Mouse (Mus musculus) G1E (cell line): ENCODE measurements at regions not wholly inside any gene's neighbourhood (a gene's known extent, or its start where the extent isn't known, plus 50 kb on each side); places are given as distances from the start of the nearest gene placed in this dataset.

Experiments
- ATAC-seq: 2 replicates; pipeline ENCODE4 v1.8.0; 2016; ENCODE audit warnings: mild to moderate bottlenecking; ENCODE audit not compliant: insufficient number of reproducible peaks, poor library complexity, low FRiP score, severe bottlenecking; ENCODE audit errors: extremely low read depth
- DNase-seq: peaks from one replicate; pipeline ENCODE4 v3.0.0; 2012; ENCODE audit warnings: low spot score
- H3K27me3 ChIP-seq: 2 replicates; pipeline ENCODE4 v1.6.1; 2012; ENCODE audit warnings: mild to moderate bottlenecking, low read length, inconsistent platforms; ENCODE audit not compliant: insufficient read depth
- H3K36me3 ChIP-seq: replicated peaks from 2 replicates; pipeline ENCODE3; 2012; ENCODE audit warnings: mild to moderate bottlenecking, inconsistent platforms
- H3K4me1 ChIP-seq: 2 replicates; pipeline ENCODE4 v1.6.1; 2012; ENCODE audit warnings: low read depth, low read length, inconsistent platforms, mixed read lengths; ENCODE audit not compliant: insufficient read depth
- H3K4me3 ChIP-seq: 2 replicates; pipeline ENCODE4 v1.5.1; 2012; ENCODE audit warnings: low read depth, mild to moderate bottlenecking, inconsistent platforms, low read length, moderate library complexity, mixed read lengths
- H3K9me3 ChIP-seq: replicated peaks from 2 replicates; pipeline ENCODE4 v1.6.1; 2012; ENCODE audit warnings: inconsistent platforms
- CTCF ChIP-seq: IDR thresholded peaks from 2 replicates; pipeline ENCODE4 v1.5.1; 2012; ENCODE audit warnings: low read depth, low read length, inconsistent platforms, mixed read lengths
- GATA1 ChIP-seq: IDR thresholded peaks from 2 replicates; pipeline ENCODE4 v1.6.1; 2012; ENCODE audit warnings: borderline replicate concordance, low read length, inconsistent platforms, mixed read lengths
- GATA2 ChIP-seq: IDR thresholded peaks from 2 replicates; pipeline ENCODE4 v1.6.1; 2012; ENCODE audit warnings: low read depth, low read length, inconsistent platforms, borderline replicate concordance
- POLR2AphosphoS5 ChIP-seq: IDR thresholded peaks from 2 replicates; pipeline ENCODE4 v1.6.1; 2012; ENCODE audit warnings: low read depth, low read length, inconsistent platforms; ENCODE audit not compliant: insufficient replicate concordance
- TAL1 ChIP-seq: conservative IDR thresholded peaks from 2 replicates; pipeline ENCODE4 v1.6.1; 2012; ENCODE audit warnings: low read depth, low read length, inconsistent platforms, mixed read lengths

- TF ChIP-seq GATA1: no peak
- no peak for TF ChIP-seq GATA2
- TF ChIP-seq POLR2AphosphoS5: no peak
- TF ChIP-seq TAL1: no peak
- TF ChIP-seq CTCF: no peak
- no peaks in the 10 kb centered on the region for H3K36me3 ChIP-seq
- ATAC-seq (no peak), DNase-seq (no peak)
- 0 out of 2 replicates have a peak, but pooled peaks cover 1% of the 10 kb centered on the region for H3K9me3 ChIP-seq
- no peak overlapping the region for H3K4me3 ChIP-seq
- no peaks in the 10 kb centered on the region for H3K4me1 ChIP-seq
- H3K27me3 ChIP-seq: no peaks in the 10 kb centered on the region
Observed at GRCm38 (mm10) chr9:94441393-94441792, 96.5 kb downstream of the 1190002N15Rik start.

- TF ChIP-seq TAL1: no peak
- TF ChIP-seq GATA1: no peak
- TF ChIP-seq CTCF: no peak
- TF ChIP-seq POLR2AphosphoS5: no peak
- no peak for TF ChIP-seq GATA2
- no peaks in the 10 kb centered on the region for H3K36me3 ChIP-seq
- H3K4me1 ChIP-seq: no peaks in the 10 kb centered on the region
- DNase-seq (no peak), ATAC-seq (no peak)
- H3K4me3 ChIP-seq: no peak overlapping the region
- H3K9me3 ChIP-seq: peaks cover 2% of the 10 kb centered on the region; the same call in 1 of the 2 replicates
- H3K27me3 ChIP-seq: no peaks in the 10 kb centered on the region
Observed at GRCm38 (mm10) chr9:94433468-94433867, 104.4 kb downstream of the 1190002N15Rik start.

GRCm38 (mm10) chr9:94432144-94432747 lies 105.6 kb downstream of the 1190002N15Rik start:
- no peak overlapping the region for H3K4me3 ChIP-seq
- no peak for ATAC-seq
- no peaks in the 10 kb centered on the region for H3K27me3 ChIP-seq
- H3K36me3 ChIP-seq: no peaks in the 10 kb centered on the region
- no peak for DNase-seq
- no peaks in the 10 kb centered on the region for H3K4me1 ChIP-seq
- TF ChIP-seq GATA2: no peak
- TF ChIP-seq CTCF: no peak
- no peak for TF ChIP-seq POLR2AphosphoS5
- H3K9me3 ChIP-seq: peaks cover 2% of the 10 kb centered on the region; the same call in 1 of the 2 replicates

GRCm38 (mm10) chr9:94431540-94431939 lies 106.3 kb downstream of the 1190002N15Rik start:
- DNase-seq (no peak), ATAC-seq (no peak)
- H3K27me3 ChIP-seq: no peaks in the 10 kb centered on the region
- peaks cover 2% of the 10 kb centered on the region; the same call in 1 of the 2 replicates for H3K9me3 ChIP-seq
- H3K36me3 ChIP-seq: no peaks in the 10 kb centered on the region
- no peaks in the 10 kb centered on the region for H3K4me1 ChIP-seq
- TF ChIP-seq TAL1 (no peak), POLR2AphosphoS5 (no peak), CTCF (no peak), GATA1 (no peak), GATA2 (no peak)
- H3K4me3 ChIP-seq: no peak overlapping the region

GRCm38 (mm10) chr9:94430996-94431395 lies 106.9 kb downstream of the 1190002N15Rik start:
- H3K36me3 ChIP-seq: no peaks in the 10 kb centered on the region
- no peak for DNase-seq
- no peaks in the 10 kb centered on the region for H3K4me1 ChIP-seq
- no peak overlapping the region for H3K4me3 ChIP-seq
- ATAC-seq: no peak
- no peaks in the 10 kb centered on the region; the same call in 1 of the 2 replicates for H3K9me3 ChIP-seq
- TF ChIP-seq POLR2AphosphoS5: no peak
- TF ChIP-seq GATA1: no peak
- no peak for TF ChIP-seq TAL1
- no peak for TF ChIP-seq CTCF
- no peak for TF ChIP-seq GATA2
- no peaks in the 10 kb centered on the region for H3K27me3 ChIP-seq

- no peaks in the 10 kb centered on the region; the same call in 1 of the 2 replicates for H3K9me3 ChIP-seq
Observed at GRCm38 (mm10) chr9:94426740-94427139, 111.1 kb downstream of the 1190002N15Rik start.

More at GRCm38 (mm10) chr9:94426740-94427139, 111.1 kb downstream of the 1190002N15Rik start:
- Histone ChIP-seq H3K36me3 (no peaks in the 10 kb centered on the region), H3K4me3 (no peak overlapping the region), H3K4me1 (no peaks in the 10 kb centered on the region), H3K27me3 (no peaks in the 10 kb centered on the region)
- no peak for TF ChIP-seq TAL1
- TF ChIP-seq POLR2AphosphoS5: no peak
- TF ChIP-seq CTCF: no peak
- no peak for TF ChIP-seq GATA1
- no peak for TF ChIP-seq GATA2
- DNase-seq: no peak
- no peak for ATAC-seq
